Mouse (Mus musculus) kidney, embryonic 15.5 days (tissue): ENCODE results near the gene Il7r. TPM values are rescaled to one million over a fixed set of nuclear protein-coding genes. Genes with fewer than 3 reads are reported as not detected.

Source experiments
- ATAC-seq: fragments of 200-750 bp; cut with Nextera tagmentation; replicated peaks from 2 replicates; pipeline ENCODE4 v1.8.0; 2017; ENCODE audit warnings: moderate TSS enrichment; ENCODE audit not compliant: low FRiP score
- H3K27ac ChIP-seq: fragments of 300-500 bp; sonication (generic); 2 replicates; pipeline ENCODE4 v1.5.1; 2015; ENCODE audit warnings: mild to moderate bottlenecking, inconsistent platforms
- H3K27me3 ChIP-seq: fragments of 300-500 bp; sonication (generic); 2 replicates; pipeline ENCODE4 v1.6.1; 2015; ENCODE audit warnings: inconsistent platforms
- H3K36me3 ChIP-seq: fragments of 300-500 bp; sonication (generic); 2 replicates; pipeline ENCODE4 v1.6.1; 2015; ENCODE audit warnings: inconsistent platforms
- H3K4me1 ChIP-seq: fragments of 300-500 bp; sonication (generic); 2 replicates; pipeline ENCODE4 v1.6.1; 2015; ENCODE audit warnings: inconsistent platforms
- H3K4me2 ChIP-seq: fragments of 300-500 bp; sonication (generic); 2 replicates; pipeline ENCODE4 v1.6.1; 2015; ENCODE audit warnings: moderate library complexity, mild to moderate bottlenecking, inconsistent platforms
- H3K4me3 ChIP-seq: fragments of 300-500 bp; sonication (generic); replicated peaks from 2 replicates; pipeline ENCODE4 v1.5.1; 2015; ENCODE audit warnings: mild to moderate bottlenecking, inconsistent platforms
- H3K9ac ChIP-seq: fragments of 300-500 bp; sonication (generic); 2 replicates; pipeline ENCODE4 v1.6.1; 2015; ENCODE audit warnings: mild to moderate bottlenecking, inconsistent platforms
- H3K9me3 ChIP-seq: fragments of 300-500 bp; sonication (generic); replicated peaks from 2 replicates; pipeline ENCODE4 v1.6.1; 2016; ENCODE audit warnings: inconsistent platforms
- WGBS: fragments of 180-500 bp; shearing (Covaris S2); methylation state at CpG from one replicate; pipeline ENCODE4 v1.1.7; 2015; ENCODE audit warnings: mixed read lengths; 5-methylcytosine and 5-hydroxymethylcytosine counted together
- polyA plus RNA-seq: library from polyadenylated mRNA; unstranded; fragments of >200 nt; fragmentation: Nextera tagmentation; extraction: Ambion mirVana; gene quantifications from 2 replicates; pipeline ENCODE4 v1.2.1, GENCODE M21; 2015

Gene Il7r
- polyA plus RNA-seq, 1 experiment from 2014 or later, result 0.25 TPM

DNA sequence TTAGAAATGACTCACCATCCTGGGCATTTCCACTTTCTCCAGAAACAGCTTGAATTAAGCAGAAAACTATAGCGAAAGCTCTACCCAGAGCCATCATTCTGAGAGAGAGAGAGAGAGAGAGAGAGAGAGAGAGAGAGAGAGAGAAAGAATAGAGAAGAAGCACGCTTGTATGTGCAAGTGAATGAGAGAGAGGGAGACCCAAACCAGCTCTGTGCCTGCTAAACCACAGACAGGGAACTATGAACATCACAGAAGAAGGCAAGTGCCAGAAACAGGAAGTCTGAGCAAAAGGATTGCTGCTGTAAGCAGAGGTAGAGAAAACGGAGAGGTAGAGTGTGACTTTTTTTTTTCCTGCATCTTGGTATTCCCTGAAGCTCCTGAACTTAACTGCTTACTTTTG is 330 bp downstream of the Il7r start:
- Histone ChIP-seq H3K27me3 (no peaks in the 10 kb centered on the region), H3K36me3 (no peaks in the 10 kb centered on the region), H3K4me1 (no peaks in the 10 kb centered on the region), H3K4me3 (no peak overlapping the region), H3K9me3 (no peaks in the 10 kb centered on the region), H3K4me2 (no peak overlapping the region), H3K27ac (no peak overlapping the region), H3K9ac (no peak overlapping the region)
- WGBS, result 80% methylated on average over 3 of the region's 3 CpGs
- no peak for ATAC-seq

DNA sequence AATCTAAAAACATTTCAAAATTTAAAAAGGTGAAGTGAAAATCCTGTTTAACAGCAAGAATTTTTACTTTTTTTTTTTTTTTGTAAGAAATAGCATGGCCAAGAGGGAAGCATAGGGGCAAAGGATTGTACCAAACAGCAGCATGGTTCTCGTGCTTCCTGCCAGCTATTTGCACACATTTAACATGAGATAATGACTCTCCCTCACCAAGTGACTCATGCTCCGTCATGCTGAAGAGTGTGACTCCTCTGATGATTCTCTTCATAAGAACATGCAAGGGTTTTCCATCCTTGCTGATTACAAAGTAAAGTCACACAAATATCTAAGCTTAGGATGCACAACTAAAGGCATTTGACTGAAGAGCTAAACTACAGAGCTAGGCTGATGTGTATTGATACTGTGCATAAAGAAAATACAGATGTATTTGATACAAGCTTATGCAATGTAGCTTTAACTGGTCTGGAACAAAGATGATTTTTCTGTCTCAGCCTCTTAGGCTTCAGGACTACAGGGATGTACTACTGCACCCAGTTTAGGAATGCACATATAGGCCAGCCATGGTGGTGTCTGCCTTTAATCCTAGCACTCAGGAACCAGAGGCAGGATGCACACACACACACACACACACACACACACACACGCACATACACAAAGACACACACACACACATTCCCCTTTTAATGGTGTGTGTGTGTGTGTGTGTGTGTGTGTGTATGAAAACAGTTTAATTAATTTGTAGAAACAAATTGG is 1.6 kb downstream of the Il7r start:
- no peaks in the 10 kb centered on the region for H3K9me3 ChIP-seq
- no peak overlapping the region for H3K9ac ChIP-seq
- ATAC-seq, result no peak
- no peak overlapping the region for H3K4me2 ChIP-seq
- WGBS, result 70% methylated on average over 3 of the region's 3 CpGs
- no peak overlapping the region for H3K4me3 ChIP-seq
- no peak overlapping the region for H3K27ac ChIP-seq
- H3K36me3 ChIP-seq, result no peaks in the 10 kb centered on the region
- no peaks in the 10 kb centered on the region for H3K27me3 ChIP-seq
- no peaks in the 10 kb centered on the region for H3K4me1 ChIP-seq

DNA sequence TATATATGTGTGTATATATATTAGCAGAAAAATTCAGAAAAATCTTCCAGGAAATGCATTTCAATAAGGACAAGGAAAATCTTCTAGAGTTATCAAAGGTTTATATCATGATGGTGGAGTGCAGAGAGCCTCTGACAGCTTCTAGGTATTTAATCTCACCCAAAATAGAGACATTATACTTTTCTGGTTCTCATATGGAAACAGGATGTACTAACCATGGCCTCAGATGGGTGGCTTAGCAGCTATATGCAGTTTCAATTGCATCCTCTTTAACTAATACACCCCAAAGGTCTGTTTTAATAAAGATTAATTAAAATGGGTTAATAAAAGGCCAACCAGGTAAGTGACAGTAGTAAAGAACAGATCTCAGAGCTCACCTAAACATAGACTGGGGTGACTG is 3.6 kb downstream of the Il7r start:
- no peaks in the 10 kb centered on the region for H3K9me3 ChIP-seq
- no peaks in the 10 kb centered on the region for H3K27me3 ChIP-seq
- H3K4me2 ChIP-seq, result no peak overlapping the region
- H3K27ac ChIP-seq, result no peak overlapping the region
- ATAC-seq, result no peak
- H3K9ac ChIP-seq, result no peak overlapping the region
- no peaks in the 10 kb centered on the region for H3K36me3 ChIP-seq
- no peak overlapping the region for H3K4me3 ChIP-seq
- H3K4me1 ChIP-seq, result no peaks in the 10 kb centered on the region

DNA sequence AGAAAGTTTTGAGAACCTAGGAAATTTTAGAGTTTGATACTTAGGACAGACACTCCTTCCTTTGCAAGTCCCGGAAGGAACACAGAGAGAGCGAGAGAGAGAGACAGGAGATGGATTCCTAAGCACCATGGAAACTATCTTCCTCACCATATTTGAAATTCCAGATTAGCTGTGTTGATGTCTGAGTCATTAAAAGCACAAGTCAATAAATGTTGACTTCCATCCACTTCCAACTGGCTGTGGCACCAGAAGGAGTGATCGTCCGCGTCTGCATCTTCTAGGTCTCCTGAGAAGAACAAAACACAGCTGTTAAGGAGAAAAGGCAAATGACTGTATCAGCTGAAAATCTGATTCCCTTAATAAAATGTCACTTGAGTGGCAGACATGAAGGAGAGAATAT is 5.1 kb downstream of the Il7r start:
- Histone ChIP-seq H3K4me3 (no peak overlapping the region), H3K9me3 (no peaks in the 10 kb centered on the region), H3K4me1 (no peaks in the 10 kb centered on the region), H3K27me3 (no peaks in the 10 kb centered on the region), H3K36me3 (no peaks in the 10 kb centered on the region), H3K27ac (no peak overlapping the region), H3K4me2 (no peak overlapping the region), H3K9ac (no peak overlapping the region)
- ATAC-seq, result no peak
- 88% methylated on average over 5 of the region's 5 CpGs for WGBS

- Histone ChIP-seq H3K36me3 (no peaks in the 10 kb centered on the region), H3K4me1 (no peaks in the 10 kb centered on the region), H3K27ac (no peak overlapping the region), H3K4me2 (no peak overlapping the region), H3K9ac (no peak overlapping the region), H3K4me3 (no peak overlapping the region), H3K9me3 (no peaks in the 10 kb centered on the region), H3K27me3 (no peaks in the 10 kb centered on the region)
- no peak for ATAC-seq
- 71% methylated on average over 5 of the region's 5 CpGs for WGBS
Measured at GRCm38 (mm10) chr15:9523956-9524355, 6.0 kb downstream of the Il7r start.

- H3K9ac ChIP-seq, result no peak overlapping the region
- no peak overlapping the region for H3K4me3 ChIP-seq
- no peak for ATAC-seq
- no peak overlapping the region for H3K4me2 ChIP-seq
- H3K27me3 ChIP-seq, result no peaks in the 10 kb centered on the region
- no peaks in the 10 kb centered on the region for H3K9me3 ChIP-seq
- H3K27ac ChIP-seq, result no peak overlapping the region
- H3K36me3 ChIP-seq, result no peaks in the 10 kb centered on the region
- 72% methylated on average over 3 of the region's 3 CpGs for WGBS
- no peaks in the 10 kb centered on the region for H3K4me1 ChIP-seq
Measured at GRCm38 (mm10) chr15:9523059-9523458, 6.9 kb downstream of the Il7r start.

DNA sequence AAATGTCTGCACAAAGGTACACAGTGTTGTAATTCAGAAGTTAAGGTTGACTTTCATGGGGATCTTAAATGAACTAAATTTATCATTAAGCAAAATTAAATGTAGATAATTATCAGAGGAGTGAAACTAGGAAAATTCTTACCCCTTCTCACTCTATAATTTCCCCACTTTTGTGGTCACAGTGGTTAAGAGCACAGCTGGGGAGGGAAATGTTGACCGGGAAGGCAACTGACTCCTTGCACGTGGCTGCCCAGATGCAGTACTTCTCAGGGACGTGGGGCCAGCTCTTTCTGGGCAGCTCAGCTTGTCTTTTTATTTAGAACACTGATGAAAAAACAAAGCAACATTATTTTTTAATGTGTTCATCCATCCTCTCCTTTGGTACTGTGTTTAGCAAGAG is 37.9 kb downstream of the Il7r start:
- H3K4me3 ChIP-seq, result no peak overlapping the region
- H3K27ac ChIP-seq, result no peak overlapping the region
- no peaks in the 10 kb centered on the region for H3K9me3 ChIP-seq
- ATAC-seq, result no peak
- H3K9ac ChIP-seq, result no peak overlapping the region
- H3K36me3 ChIP-seq, result no peaks in the 10 kb centered on the region
- WGBS, result 67% methylated on average over 3 of the region's 3 CpGs
- no peaks in the 10 kb centered on the region for H3K27me3 ChIP-seq
- no peaks in the 10 kb centered on the region for H3K4me1 ChIP-seq
- no peak overlapping the region for H3K4me2 ChIP-seq

DNA sequence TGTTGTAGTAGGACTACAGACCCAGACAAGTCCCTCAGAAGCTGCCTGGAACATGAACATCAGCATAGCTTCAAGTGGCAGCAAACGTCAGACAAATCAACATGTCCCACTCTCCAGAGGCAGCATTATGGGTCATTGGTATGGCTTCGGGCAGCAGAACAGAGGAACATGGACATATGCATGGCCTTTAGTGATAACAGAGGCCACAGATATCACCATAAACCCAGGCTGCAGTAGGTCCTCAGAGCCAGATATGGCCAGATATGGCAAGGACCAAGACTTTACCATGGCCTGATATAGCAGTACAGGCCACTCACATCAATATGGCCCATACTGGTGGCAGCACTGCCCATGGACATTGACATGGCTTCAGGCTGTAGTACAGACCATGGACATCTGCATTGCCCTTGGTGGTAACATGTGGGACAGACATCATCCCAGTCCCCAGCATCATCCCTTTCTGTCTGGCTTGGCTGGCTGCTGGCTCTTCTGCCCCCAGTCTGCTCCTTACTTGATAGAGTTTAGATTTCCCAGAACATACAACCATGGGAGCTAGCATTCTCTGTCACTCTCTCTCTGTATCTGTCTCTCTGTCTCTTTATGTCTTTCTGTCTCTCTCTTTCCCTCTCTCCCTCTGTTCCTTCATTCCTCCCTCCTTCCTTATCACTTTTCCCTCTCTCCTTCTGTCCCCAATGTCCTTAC is 40.4 kb downstream of the Il7r start:
- H3K27me3 ChIP-seq, result no peaks in the 10 kb centered on the region
- H3K36me3 ChIP-seq, result no peaks in the 10 kb centered on the region
- H3K4me3 ChIP-seq, result no peak overlapping the region
- H3K4me2 ChIP-seq, result no peak overlapping the region
- ATAC-seq, result no peak
- no peaks in the 10 kb centered on the region for H3K9me3 ChIP-seq
- H3K9ac ChIP-seq, result no peak overlapping the region
- 79% methylated on average over 2 of the region's 2 CpGs for WGBS
- H3K4me1 ChIP-seq, result no peaks in the 10 kb centered on the region
- H3K27ac ChIP-seq, result no peak overlapping the region

- WGBS, result 91% methylated on average over 1 of the region's 1 CpGs
- no peak for ATAC-seq
Measured at GRCm38 (mm10) chr15:9473188-9473587, 56.8 kb downstream of the Il7r start.

DNA sequence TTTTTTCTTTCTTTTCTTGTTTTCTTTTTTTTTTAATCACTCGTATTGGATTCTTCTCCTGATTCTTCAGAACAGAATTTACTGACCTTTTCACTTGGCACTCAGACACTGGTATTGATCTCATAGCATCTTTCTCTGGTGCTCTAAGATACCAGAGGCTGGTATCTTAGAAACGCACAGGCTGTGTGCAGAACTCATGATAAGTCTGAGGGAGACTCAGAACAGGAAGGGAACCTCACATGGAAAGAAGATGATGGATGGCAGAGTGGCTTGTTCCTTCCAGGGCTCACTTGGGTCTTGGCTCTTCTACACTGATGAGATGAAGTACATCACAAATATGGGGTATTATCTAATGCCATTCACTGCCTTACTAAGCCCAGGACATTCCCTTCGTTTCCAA is 57.4 kb downstream of the Il7r start:
- Histone ChIP-seq H3K27ac (no peak overlapping the region), H3K4me3 (no peak overlapping the region), H3K9me3 (no peaks in the 10 kb centered on the region), H3K4me1 (no peaks in the 10 kb centered on the region), H3K27me3 (no peaks in the 10 kb centered on the region), H3K9ac (no peak overlapping the region), H3K36me3 (no peaks in the 10 kb centered on the region), H3K4me2 (no peak overlapping the region)
- 72% methylated on average over 3 of the region's 3 CpGs for WGBS
- ATAC-seq, result 0 out of 2 replicates have a peak, but pooled peaks have one; percentile 15

More at GRCm38 (mm10) chr15:9473188-9473587, 56.8 kb downstream of the Il7r start:
- no peak overlapping the region for H3K4me2 ChIP-seq
- no peak overlapping the region for H3K9ac ChIP-seq
- H3K4me1 ChIP-seq, result no peaks in the 10 kb centered on the region
- H3K27me3 ChIP-seq, result no peaks in the 10 kb centered on the region
- no peaks in the 10 kb centered on the region for H3K36me3 ChIP-seq
- no peaks in the 10 kb centered on the region for H3K9me3 ChIP-seq
- H3K4me3 ChIP-seq, result no peak overlapping the region
- no peak overlapping the region for H3K27ac ChIP-seq

DNA sequence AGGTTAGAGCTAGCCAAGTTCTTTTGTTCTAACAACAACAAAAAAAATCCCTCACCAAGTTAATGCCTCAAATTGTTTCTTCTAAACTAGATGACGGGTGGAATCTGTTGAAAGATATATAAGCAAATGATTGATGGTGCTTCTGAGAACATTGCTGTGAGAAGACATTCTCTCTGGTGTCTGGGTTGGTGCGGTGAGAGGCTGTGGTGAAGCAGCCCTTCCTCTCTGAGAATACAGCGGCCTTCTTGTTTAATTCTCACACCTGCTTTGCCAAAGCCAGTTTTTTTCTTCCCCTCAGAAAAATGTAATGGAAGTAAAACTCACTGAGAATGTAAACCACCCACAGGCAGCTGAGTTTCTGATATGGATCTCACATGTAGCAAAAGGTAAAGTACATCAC is 57.8 kb downstream of the Il7r start:
- Histone ChIP-seq H3K36me3 (no peaks in the 10 kb centered on the region), H3K27me3 (no peaks in the 10 kb centered on the region), H3K4me2 (no peak overlapping the region), H3K27ac (no peak overlapping the region), H3K4me3 (no peak overlapping the region), H3K4me1 (no peaks in the 10 kb centered on the region), H3K9me3 (no peaks in the 10 kb centered on the region), H3K9ac (no peak overlapping the region)
- no peak for ATAC-seq
- WGBS, result 56% methylated on average over 3 of the region's 3 CpGs

DNA sequence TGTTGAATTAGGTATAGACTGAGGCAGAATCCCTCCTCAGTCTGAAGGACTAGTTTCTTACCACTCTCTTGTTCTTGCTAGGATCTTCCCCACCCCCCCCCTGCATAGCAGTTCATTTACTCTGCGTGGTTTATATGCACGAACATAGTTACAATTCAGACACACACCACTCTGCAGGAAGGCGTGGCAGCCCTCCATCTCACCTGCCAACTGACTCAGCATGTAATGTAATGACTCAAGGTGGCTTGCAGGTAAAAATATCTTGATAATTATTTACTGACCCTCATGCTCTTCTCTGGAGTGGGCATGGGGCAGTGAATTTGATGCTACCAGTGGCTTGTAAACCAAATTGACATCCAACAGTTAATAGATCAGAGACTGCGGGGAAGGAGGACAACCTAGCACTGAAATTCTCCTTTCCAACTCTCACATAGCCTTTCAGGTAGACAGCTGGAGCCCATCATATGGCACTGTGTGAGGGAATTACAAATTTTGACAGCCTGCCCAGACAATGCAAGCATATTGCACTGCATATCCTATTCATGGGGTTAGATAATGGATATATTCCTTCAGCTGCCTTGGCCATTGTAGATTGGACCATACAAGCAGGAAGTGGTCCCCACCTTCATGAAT is 58.8 kb downstream of the Il7r start:
- H3K27me3 ChIP-seq, result no peaks in the 10 kb centered on the region
- no peak for ATAC-seq
- H3K9me3 ChIP-seq, result no peaks in the 10 kb centered on the region
- H3K4me1 ChIP-seq, result no peaks in the 10 kb centered on the region
- no peaks in the 10 kb centered on the region for H3K36me3 ChIP-seq
- H3K4me3 ChIP-seq, result no peak overlapping the region
- WGBS, result 89% methylated on average over 4 of the region's 4 CpGs
- no peak overlapping the region for H3K4me2 ChIP-seq
- no peak overlapping the region for H3K9ac ChIP-seq
- no peak overlapping the region for H3K27ac ChIP-seq
